Mouse (Mus musculus): ENCODE measurements around the gene Fbxo28.

DNA sequence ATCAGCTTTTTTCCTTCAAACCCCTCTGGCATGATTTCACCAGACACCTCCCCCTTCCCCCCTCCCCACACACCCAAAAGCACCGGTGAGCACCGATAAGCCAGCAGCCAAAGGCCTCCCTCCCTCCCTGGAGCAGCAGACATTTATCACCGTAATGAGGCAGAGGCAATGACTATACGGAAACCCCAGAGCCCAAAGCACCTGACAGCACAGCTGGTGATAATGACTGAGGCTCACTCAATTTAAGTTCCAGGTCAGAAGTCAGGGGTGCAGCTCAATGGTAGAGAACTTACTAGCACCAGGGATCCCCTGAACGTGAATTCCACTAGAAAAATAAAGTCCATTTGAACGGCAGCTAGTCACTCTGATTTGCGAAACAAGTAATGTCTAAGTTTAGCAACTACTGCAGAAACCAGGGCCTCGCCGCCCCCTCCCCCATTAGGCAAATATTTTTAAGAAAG, 60.1 kb downstream of the Fbxo28 start:
- TF ChIP-seq TCF12 (IDR thresholded peaks at IDR 0.05; ENCODE audit: insufficient read depth, poor library complexity, severe bottlenecking) (no peak), POLR2A (IDR thresholded peaks at IDR 0.05; ENCODE audit: insufficient read length, low read depth) (no peak), MYOG (IDR thresholded peaks at IDR 0.05; ENCODE audit: control insufficient read depth in 1 of 3, insufficient read depth in 1 of 3, insufficient read length in 2 of 3, low read depth in 2 of 3) (peak in 1 of 3 experiments; percentile 27), E2F4 (IDR thresholded peaks at IDR 0.05; ENCODE audit: insufficient read depth) (no peak), CEBPB (IDR thresholded peaks at IDR 0.05; ENCODE audit: insufficient read depth, poor library complexity, severe bottlenecking) (no peak), MAX (IDR thresholded peaks at IDR 0.05; ENCODE audit: low read depth) (no peak), USF1 (IDR thresholded peaks at IDR 0.05; ENCODE audit: low read depth) (no peak), POLR2AphosphoS2 (IDR thresholded peaks at IDR 0.05; ENCODE audit: insufficient read length, low read depth) (no peak), REST (IDR thresholded peaks at IDR 0.05; ENCODE audit: insufficient read depth, insufficient read length) (no peak), TCF3 (IDR thresholded peaks at IDR 0.05; ENCODE audit: insufficient read length, low read depth) (no peak), SRF (IDR thresholded peaks at IDR 0.05; ENCODE audit: control insufficient read depth, insufficient read length, low read depth) (no peak), MYOD1 (IDR thresholded peaks at IDR 0.05; ENCODE audit: control insufficient read depth in 1 of 3, insufficient read length in 2 of 3, low read depth in 2 of 3) (peak in 1 of 3 experiments; percentile 51)

Data from myocyte (in vitro differentiated cells).